Mouse (Mus musculus): Measurements from ENCODE around the gene Ino80b. TPM values are rescaled to one million over a fixed set of nuclear protein-coding genes. Genes with fewer than 3 reads are reported as not detected.
A peak's percentile ranks its signal among the peaks of the same experiment; 100 is the strongest.

The Ino80b gene
- total RNA-seq, 2 experiments from 2014 or later, result 14.2 to 15.3 TPM

GRCm38 (mm10) chr6:83119734-83120051, 5.5 kb downstream of the Ino80b start:
- no peak for DNase-seq
- intact Hi-C loops (cut with DNase I), result loop anchor here (5.0 kb wide), 1 partner anchor 148 kb away; no protein-coding TSS in a partner anchor

GRCm38 (mm10) chr6:83118825-83119733, 6.2 kb downstream of the Ino80b start:
- intact Hi-C loops (cut with DNase I), result loop anchor here (5.0 kb wide), 1 partner anchor 148 kb away; no protein-coding TSS in a partner anchor

GRCm38 (mm10) chr6:83118369-83118768, 6.9 kb downstream of the Ino80b start:
- DNase-seq, result no peak
- intact Hi-C loops (cut with DNase I), result loop anchor here (5.0 kb wide), 1 partner anchor 149 kb away; no protein-coding TSS in a partner anchor

More at GRCm38 (mm10) chr6:83118825-83119733, 6.2 kb downstream of the Ino80b start:
- DNase-seq, result no peak

GRCm38 (mm10) chr6:83117616-83118015, 7.6 kb downstream of the Ino80b start:
- intact Hi-C loops (cut with DNase I), result loop anchor here (2.0 to 5.0 kb wide), 2 partner anchors 43 to 150 kb away; no protein-coding TSS in a partner anchor
- no peak for DNase-seq

- intact Hi-C loops (cut with DNase I), result loop anchor here (2.0 to 5.0 kb wide), 2 partner anchors 44 to 150 kb away; no protein-coding TSS in a partner anchor
- DNase-seq, result no peak
These were observed 8.1 kb downstream of the Ino80b start for GRCm38 (mm10) chr6:83117165-83117438.

GRCm38 (mm10) chr6:83116373-83117164, 8.7 kb downstream of the Ino80b start:
- intact Hi-C loops (cut with DNase I), result loop anchor here (2.0 to 5.0 kb wide), 2 partner anchors 44 to 151 kb away; no protein-coding TSS in a partner anchor
- no peak for DNase-seq

GRCm38 (mm10) chr6:83115682-83116372, 9.4 kb downstream of the Ino80b start:
- intact Hi-C loops (cut with DNase I), result loop anchor here (2.0 to 5.0 kb wide), 2 partner anchors 45 to 151 kb away; no protein-coding TSS in a partner anchor
- DNase-seq, result no peak

- peak; percentile 97 for DNase-seq
- intact Hi-C loops (cut with DNase I), result loop anchor here (5.0 kb wide), 1 partner anchor 152 kb away; no protein-coding TSS in a partner anchor
These were observed 10.1 kb downstream of the Ino80b start, which contains the start of gene Mogs for GRCm38 (mm10) chr6:83115011-83115671. TSS of gene Mogs (plus strand) at chr6:83115496.

GRCm38 (mm10) chr6:83111510-83112136, 13.6 kb downstream of the Ino80b start:
- intact Hi-C loops (cut with DNase I), result no loop called here
- DNase-seq, result no peak

- intact Hi-C loops (cut with DNase I), result no loop called here
- peak; percentile 81 to 89 for DNase-seq
These were observed 16.2 kb downstream of the Ino80b start, which contains the start of gene Mrpl53 for GRCm38 (mm10) chr6:83108762-83109668. TSS of gene Mrpl53 (plus strand) at chr6:83109040.

- peak; percentile 76 to 85 for DNase-seq
- intact Hi-C loops (cut with DNase I), result no loop called here
These were observed 17.4 kb downstream of the Ino80b start for GRCm38 (mm10) chr6:83107566-83108400.

GRCm38 (mm10) chr6:83104158-83104557, 21.1 kb downstream of the Ino80b start:
- intact Hi-C loops (cut with DNase I), result no loop called here
- no peak for DNase-seq

- DNase-seq, result no peak
- intact Hi-C loops (cut with DNase I), result no loop called here
These were observed 22.0 kb downstream of the Ino80b start for GRCm38 (mm10) chr6:83103130-83103650.

GRCm38 (mm10) chr6:83101688-83102556, 23.3 kb downstream of the Ino80b start:
- DNase-seq, result peak; percentile 68 to 74
- intact Hi-C loops (cut with DNase I), result loop anchor here (1.0 to 2.0 kb wide), 3 partner anchors 23 to 104 kb away; partner anchors contain the start of gene Aup1

- DNase-seq, result peak; percentile 85 to 89
- intact Hi-C loops (cut with DNase I), result loop anchor here (1.0 to 2.0 kb wide), 3 partner anchors 23 to 103 kb away; partner anchors contain the start of gene Aup1
These were observed 23.9 kb downstream of the Ino80b start, which contains the start of the genes Ccdc142 and Gm42688 for GRCm38 (mm10) chr6:83101316-83101687. TSS of gene Ccdc142 (plus strand) at chr6:83101601. TSS of gene Gm42688 (plus strand) at chr6:83101617.

GRCm38 (mm10) chr6:83098411-83098810, 26.8 kb downstream of the Ino80b start:
- no peak for DNase-seq
- intact Hi-C loops (cut with DNase I), result no loop called here

All from heart, postnatal 14 days (tissue).